Mouse (Mus musculus) left cerebral cortex, postnatal 10 days (tissue): Measurements from ENCODE around the gene Spem1. TPM values are rescaled to one million over a fixed set of nuclear protein-coding genes. Genes with fewer than 3 reads are reported as not detected.

Experiments used
- DNase-seq, 2 experiments: peaks; one replicate each; pipeline ENCODE4 v3.0.0; 2021 to 2022; ENCODE audit warnings: low spot score in 2 of 2, mixed read lengths in 1 of 2; ENCODE audit errors: extremely low spot score in 1 of 2
- intact Hi-C: fragments of 180-260 bp; cut with DNase I; formaldehyde crosslinking; loops from one replicate; pipeline ENCODE4 v1.15.1; 2025
- total RNA-seq, 2 experiments: library from RNA; stranded (reverse); gene quantifications; 2 replicates each; pipeline ENCODE4 v1.2.3; 2021

The Spem1 gene
- total RNA-seq, 2 experiments from 2014 or later = 0.45 to 0.57 TPM

DNA sequence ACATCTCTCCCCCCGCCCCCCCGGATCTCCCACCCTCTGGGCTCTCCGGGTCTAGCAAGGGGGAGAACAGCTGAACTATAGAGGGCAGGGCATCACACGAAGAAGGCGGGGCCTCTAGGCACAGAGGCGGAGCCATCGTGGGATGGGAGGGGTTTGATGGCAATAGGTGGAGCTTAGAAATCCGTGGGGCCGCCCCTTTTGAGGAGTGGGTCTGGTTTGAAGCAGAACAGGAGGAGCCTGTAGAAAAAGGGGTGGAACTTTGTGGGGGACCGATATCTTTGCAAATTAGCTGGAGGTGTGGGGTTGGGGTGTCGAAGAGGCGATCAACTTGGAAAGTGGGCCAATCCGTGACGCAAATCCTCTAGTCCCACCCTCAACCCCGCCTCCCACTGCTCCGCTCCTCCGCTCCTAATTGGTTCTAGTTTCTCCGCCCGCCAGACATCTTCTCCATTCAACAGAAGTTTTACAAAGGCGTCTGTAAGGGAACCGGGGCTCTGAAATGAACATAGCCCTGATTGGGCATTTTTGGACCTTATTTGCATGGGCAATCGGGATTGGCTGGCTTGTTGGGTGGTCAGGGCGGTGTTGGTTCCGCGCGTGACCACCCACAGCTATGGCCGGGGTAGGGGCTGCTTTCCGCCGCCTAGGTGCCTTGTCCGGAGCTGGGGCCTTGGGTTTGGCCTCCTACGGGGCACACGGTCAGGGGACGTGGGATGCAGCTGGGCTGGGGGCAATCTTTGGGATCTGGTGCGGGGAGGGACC, 16.2 kb upstream of the Spem1 start, which contains the start of gene Tmem256:
TSS of gene Tmem256 (plus strand) at position 563 of the 762 bp plus-strand sequence.
- intact Hi-C loops = loop anchor here (5.0 kb wide), 2 partner anchors 36 to 81 kb away; partner anchors contain the start of genes Fgf11 and Polr2a
- peak; percentile 96 to 98 for DNase-seq

- peak in 1 of 2 experiments; percentile 91 for DNase-seq
- intact Hi-C loops = loop anchor here (5.0 kb wide), 2 partner anchors 35 to 80 kb away; partner anchors contain the start of genes Fgf11 and Polr2a
Measured at GRCm38 (mm10) chr11:69837604-69837951, 15.6 kb upstream of the Spem1 start, which contains the start of gene Nlgn2. Gene Nlgn2, minus strand, starts transcription at chr11:69837784.

DNA sequence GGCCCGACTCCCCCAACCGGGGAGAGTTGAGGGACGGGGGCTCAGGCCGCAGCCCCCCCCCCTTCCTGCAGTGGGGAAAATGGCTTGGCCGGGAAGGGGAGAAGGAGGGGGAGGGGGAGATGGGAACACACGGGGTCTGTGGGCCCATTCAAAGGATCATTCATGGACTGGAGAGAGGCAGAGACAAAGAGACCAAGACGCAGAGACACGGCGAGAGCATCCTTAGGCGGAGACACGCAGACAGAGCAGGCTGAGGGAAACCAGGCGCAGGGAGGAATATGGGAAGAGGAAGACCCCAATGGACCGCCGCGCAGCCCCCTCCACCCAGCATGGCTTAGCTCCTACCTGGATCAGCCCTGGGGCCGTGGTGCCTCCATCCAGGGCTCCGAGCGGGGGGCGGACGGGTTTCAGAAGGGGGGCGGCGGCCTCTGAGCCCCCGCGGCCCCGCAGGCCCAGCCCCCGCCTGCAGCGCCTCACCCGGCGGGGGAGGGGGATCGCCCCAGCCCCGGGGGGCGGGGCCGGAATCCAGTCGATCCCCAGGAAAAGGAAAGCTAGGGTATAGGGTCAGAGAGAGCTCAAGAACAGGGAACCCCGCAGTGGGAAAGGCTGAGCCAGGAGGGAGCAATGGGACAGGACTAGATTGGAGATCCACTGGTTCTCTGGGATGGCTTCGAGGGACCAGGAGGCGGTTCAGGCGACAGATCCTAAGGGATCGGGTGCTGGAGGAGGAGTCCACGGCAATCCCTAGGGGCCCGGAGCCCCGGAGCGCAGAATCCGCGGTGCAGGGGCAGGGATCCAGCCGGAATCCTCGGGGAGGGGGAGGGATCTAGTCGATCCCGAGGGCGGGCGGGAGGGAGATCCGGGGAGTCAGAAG, 15.0 kb upstream of the Spem1 start:
- peak in 1 of 2 experiments; percentile 72 for DNase-seq
- intact Hi-C loops = loop anchor here (5.0 kb wide), 2 partner anchors 35 to 80 kb away; partner anchors contain the start of genes Fgf11 and Polr2a

DNA sequence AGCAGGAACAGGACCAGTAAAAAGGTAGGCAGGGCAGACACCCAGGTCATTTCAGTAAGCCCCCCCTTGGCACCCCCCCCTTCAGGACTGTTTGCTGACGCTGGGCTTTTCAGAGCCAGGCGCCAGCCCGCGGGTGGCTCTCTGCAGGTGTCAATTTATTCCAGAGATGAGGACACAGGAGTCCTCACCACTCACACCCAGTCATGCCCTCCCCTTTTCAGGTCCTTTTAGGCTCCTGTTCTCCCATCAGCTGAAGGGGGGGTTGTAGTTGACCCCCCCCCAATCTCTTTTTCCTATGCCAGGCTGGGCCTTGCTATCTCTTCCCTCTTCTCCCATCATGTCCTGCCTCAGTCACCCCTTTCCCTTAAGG, 14.0 kb upstream of the Spem1 start:
- intact Hi-C loops = loop anchor here (5.0 kb wide), 2 partner anchors 34 to 79 kb away; partner anchors contain the start of genes Fgf11 and Polr2a
- DNase-seq = no peak

- intact Hi-C loops = loop anchor here (5.0 kb wide), 2 partner anchors 33 to 78 kb away; partner anchors contain the start of genes Fgf11 and Polr2a
- DNase-seq = no peak
Measured at GRCm38 (mm10) chr11:69835326-69835965, 13.5 kb upstream of the Spem1 start.

GRCm38 (mm10) chr11:69834001-69834549, 12.1 kb upstream of the Spem1 start:
- DNase-seq = no peak
- intact Hi-C loops = no loop called here

- intact Hi-C loops = no loop called here
- DNase-seq = no peak
Measured at GRCm38 (mm10) chr11:69833554-69833953, 11.6 kb upstream of the Spem1 start.

GRCm38 (mm10) chr11:69828832-69829231, 6.9 kb upstream of the Spem1 start:
- no peak for DNase-seq
- intact Hi-C loops = no loop called here

GRCm38 (mm10) chr11:69823456-69823855, 1.5 kb upstream of the Spem1 start:
- no peak for DNase-seq
- intact Hi-C loops = no loop called here

GRCm38 (mm10) chr11:69818871-69819270, 3.1 kb downstream of the Spem1 start:
- intact Hi-C loops = no loop called here
- DNase-seq = no peak

GRCm38 (mm10) chr11:69818365-69818764, 3.6 kb downstream of the Spem1 start, which contains the start of gene Spem2:
Gene Spem2, minus strand, starts transcription at chr11:69818465.
- intact Hi-C loops = no loop called here
- DNase-seq = no peak

DNA sequence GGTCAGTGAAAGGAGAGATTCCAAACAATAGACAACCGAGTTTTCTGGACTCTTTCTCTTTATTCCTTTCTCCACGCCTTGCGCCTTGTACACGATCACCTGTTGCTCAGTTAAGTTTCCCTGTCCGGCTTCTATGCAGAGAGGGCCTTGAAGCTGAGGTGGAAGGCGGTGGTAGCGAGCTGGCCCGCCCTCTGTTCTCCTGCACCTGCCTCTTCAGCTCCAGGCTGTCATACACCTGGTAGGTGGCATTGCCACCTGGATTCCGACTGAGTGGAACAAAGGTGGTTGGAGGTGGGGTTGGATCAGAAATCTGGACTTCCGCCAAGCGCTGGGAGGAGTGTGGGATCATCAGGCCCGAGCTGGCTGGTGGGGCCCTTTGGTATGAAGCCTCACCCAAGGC, 5.5 kb downstream of the Spem1 start:
- no peak for DNase-seq
- intact Hi-C loops = no loop called here

DNA sequence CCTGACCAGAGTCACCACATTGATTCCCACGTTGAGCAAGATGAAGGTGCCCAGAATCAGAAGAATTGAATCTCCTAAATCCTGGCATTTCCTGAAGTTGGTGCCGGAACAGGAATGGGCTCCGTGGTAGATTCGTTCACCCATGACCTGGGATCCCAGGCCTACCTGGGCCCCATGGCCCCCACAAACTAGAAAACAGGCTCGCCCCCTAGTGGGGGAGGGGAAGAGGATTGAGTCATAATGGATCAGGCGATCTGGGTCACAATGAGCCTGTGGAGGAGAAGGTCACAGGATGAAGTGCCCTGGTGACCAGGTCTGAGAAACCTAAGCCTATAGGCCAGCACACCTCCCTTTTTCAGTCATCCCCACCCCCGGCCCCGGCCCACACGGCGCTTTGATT, 6.8 kb downstream of the Spem1 start, which contains the start of gene Gm39566:
TSS of gene Gm39566 (minus strand) at position 144 of the 400 bp plus-strand sequence.
- intact Hi-C loops = no loop called here
- no peak for DNase-seq

GRCm38 (mm10) chr11:69810280-69810679, 11.7 kb downstream of the Spem1 start:
- DNase-seq = no peak
- intact Hi-C loops = no loop called here

- DNase-seq = no peak
- intact Hi-C loops = no loop called here
Measured at GRCm38 (mm10) chr11:69807641-69808040, 14.3 kb downstream of the Spem1 start.

DNA sequence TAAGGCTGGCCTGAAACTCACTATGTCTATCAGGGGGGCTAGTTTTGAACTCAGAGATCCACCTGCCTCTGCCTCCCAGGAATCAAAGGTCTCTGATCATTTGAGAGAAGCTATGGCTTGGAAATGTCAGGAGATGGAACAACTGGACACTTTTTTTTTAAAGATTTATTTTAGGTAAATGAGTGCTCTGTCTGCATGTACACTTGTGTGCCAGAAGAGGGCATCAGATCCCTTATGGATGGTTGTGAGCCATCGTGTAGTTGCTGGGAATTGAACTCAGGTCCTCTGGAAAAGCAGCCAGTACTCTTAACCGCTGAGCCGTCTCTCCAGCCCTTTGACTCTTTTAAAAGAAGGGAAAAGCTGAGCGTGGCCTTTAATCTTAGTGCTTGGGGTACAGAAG, 15.6 kb downstream of the Spem1 start:
- DNase-seq = no peak
- intact Hi-C loops = no loop called here

DNA sequence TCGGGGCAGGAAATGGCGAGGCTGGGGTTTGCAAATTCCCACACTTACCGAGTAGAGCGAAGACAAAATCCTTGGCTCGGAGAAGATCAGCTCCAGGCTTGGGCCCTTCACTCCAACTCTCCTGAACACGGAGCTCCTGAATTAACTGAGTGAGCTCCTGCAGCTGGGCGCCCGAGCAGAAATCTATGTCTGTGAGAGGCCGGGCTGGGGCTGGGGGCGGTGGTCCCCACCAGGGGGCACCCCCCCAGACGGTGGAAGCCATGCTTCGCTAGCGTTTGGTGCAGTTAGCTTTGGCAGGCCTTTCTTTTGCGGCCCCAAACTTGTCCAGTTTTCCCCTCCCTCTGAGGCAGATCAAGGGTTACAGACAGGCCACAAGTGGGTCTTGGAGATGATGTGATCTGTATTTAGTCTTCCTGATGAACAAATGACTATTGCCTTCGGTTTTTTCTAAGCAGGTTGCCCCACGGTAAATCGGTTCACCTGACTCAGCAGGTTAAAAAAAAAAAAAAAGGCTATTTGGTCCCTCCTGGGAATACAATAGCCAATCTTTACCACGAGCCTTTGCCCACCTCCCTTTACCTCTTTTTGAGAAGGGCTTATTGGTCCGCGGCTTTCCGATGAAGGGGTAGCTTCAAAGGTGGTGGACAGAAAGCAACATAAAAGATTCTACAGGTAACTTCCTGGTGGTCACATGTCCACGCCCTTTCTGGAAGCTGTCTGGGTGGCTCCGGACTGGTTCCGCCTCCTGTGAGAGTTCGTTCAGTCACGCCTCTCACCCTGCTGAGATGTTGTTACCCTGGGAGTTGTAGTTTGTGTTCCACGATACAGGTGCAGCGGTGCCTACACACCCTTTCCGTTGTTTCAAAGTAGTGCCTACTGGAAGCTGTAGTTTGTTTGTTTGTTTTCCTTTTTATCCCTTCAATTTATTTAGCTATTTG, 16.7 kb downstream of the Spem1 start, which contains the start of gene Tmem102:
TSS of gene Tmem102 (minus strand) at position 653 of the 938 bp plus-strand sequence.
- DNase-seq = no peak
- intact Hi-C loops = loop anchor here (5.0 kb wide), 2 partner anchors 32 to 72 kb away; partner anchors contain the start of genes Nlgn2, Tmem256 and Tmem95
